Mouse (Mus musculus) hindbrain, embryonic 14.5 days (tissue): ENCODE data around the gene Tcn2. TPM values are rescaled to one million over a fixed set of nuclear protein-coding genes. Genes with fewer than 3 reads are reported as not detected.
A peak's percentile ranks its signal among the peaks of the same experiment; 100 is the strongest.

Experiments
- ATAC-seq: fragments of 200-750 bp; cut with Nextera tagmentation; 2 replicates; pipeline ENCODE4 v1.8.0; 2017; ENCODE audit warnings: moderate number of reproducible peaks, mild to moderate bottlenecking, moderate TSS enrichment, moderate library complexity; ENCODE audit not compliant: low FRiP score
- DNase-seq: peaks from one replicate; pipeline ENCODE4 v3.0.0-alpha.2; 2015; ENCODE audit warnings: low spot score
- H3K27ac ChIP-seq: fragments of 300-500 bp; sonication (generic); 2 replicates; pipeline ENCODE4 v1.5.1; 2014; ENCODE audit warnings: mild to moderate bottlenecking, moderate library complexity
- H3K27me3 ChIP-seq: fragments of 300-500 bp; sonication (generic); 2 replicates; pipeline ENCODE4 v1.6.1; 2014; ENCODE audit warnings: mild to moderate bottlenecking, low read length, mixed read lengths; ENCODE audit not compliant: control insufficient read depth, insufficient read depth
- H3K36me3 ChIP-seq: fragments of 300-500 bp; sonication (generic); replicated peaks from 2 replicates; pipeline ENCODE4 v1.6.1; 2014; ENCODE audit not compliant: control insufficient read depth, insufficient read depth
- H3K4me1 ChIP-seq: fragments of 300-500 bp; sonication (generic); replicated peaks from 2 replicates; pipeline ENCODE4 v1.6.1; 2014; ENCODE audit warnings: antibody characterized with exemption, low read length, mixed read lengths; ENCODE audit not compliant: control insufficient read depth, insufficient read depth
- H3K4me2 ChIP-seq: fragments of 300-500 bp; sonication (generic); replicated peaks from 2 replicates; pipeline ENCODE4 v1.6.1; 2014; ENCODE audit warnings: mild to moderate bottlenecking, moderate library complexity
- H3K4me3 ChIP-seq: fragments of 300-500 bp; sonication (generic); replicated peaks from 2 replicates; pipeline ENCODE4 v1.5.1; 2014; ENCODE audit warnings: mild to moderate bottlenecking, low read length
- H3K9ac ChIP-seq: fragments of 300-500 bp; sonication (generic); 2 replicates; pipeline ENCODE4 v1.6.1; 2014
- H3K9me3 ChIP-seq: fragments of 300-500 bp; sonication (generic); 2 replicates; pipeline ENCODE4 v1.6.1; 2016; ENCODE audit warnings: low read length; ENCODE audit not compliant: control insufficient read depth
- WGBS: fragments of 180-500 bp; shearing (Covaris S2); extraction: QIAGEN DNeasy Blood & Tissue Kit; methylation state at CpG from one replicate; pipeline ENCODE4 v1.1.7; 2014; 5-methylcytosine and 5-hydroxymethylcytosine counted together
- polyA plus RNA-seq: library from polyadenylated mRNA; unstranded; fragments of >200 nt; fragmentation: Nextera tagmentation; extraction: Ambion mirVana; gene quantifications from 2 replicates; pipeline ENCODE4 v1.2.1, GENCODE M21; 2014

The Tcn2 gene
- polyA plus RNA-seq, 1 experiment from 2014 or later, result 31.0 TPM

DNA sequence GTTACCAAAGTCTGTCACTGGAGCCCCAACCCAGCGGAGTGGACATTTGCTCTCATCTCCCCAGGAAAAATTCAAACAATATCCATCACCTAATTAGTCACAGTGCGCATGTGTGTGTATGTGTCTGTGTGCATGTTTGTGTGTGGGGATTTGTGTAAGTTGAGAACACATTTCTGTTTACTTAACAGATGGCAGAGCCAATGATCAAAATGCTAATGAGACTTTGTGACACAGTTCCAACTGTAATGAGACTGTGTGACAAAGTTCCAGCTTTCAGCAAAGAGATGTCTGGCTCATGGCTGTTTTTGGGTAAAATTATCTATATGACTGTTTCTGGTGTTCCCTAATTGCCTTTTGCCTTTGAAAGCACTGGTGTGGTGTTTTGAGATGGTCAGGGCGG, 4.4 kb upstream of the Tcn2 start:
- H3K36me3 ChIP-seq, result no peaks in the 10 kb centered on the region
- no peaks in the 10 kb centered on the region for H3K9me3 ChIP-seq
- DNase-seq (no peak), ATAC-seq (no peak; the same call in 1 of the 2 replicates)
- no peak overlapping the region for H3K27ac ChIP-seq
- peaks cover 3% of the 10 kb centered on the region; the same call in 1 of the 2 replicates for H3K4me1 ChIP-seq
- H3K27me3 ChIP-seq, result no peaks in the 10 kb centered on the region
- no peak overlapping the region for H3K4me3 ChIP-seq
- 85% methylated on average over 3 of the region's 3 CpGs for WGBS
- H3K4me2 ChIP-seq, result no peak overlapping the region
- no peak overlapping the region for H3K9ac ChIP-seq

DNA sequence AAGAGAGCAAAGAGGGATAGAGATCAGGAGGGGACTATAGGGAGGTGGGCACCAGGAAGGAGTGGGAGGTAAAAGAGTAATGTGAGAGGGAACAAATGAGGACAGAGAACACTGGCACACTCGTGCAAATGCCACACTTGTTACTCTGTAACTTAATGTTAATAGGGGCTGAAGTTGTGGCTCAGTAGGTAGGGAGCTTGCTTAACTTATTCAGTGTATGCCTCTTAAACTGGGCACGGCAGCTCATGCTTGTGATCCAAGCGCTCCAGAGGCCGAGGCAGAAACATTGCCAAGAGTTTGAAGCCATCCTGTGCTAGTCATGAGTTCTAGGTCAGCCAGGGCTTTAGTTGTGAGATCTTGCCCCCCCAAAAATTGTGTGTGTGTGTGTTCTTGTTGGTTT, 3.2 kb upstream of the Tcn2 start:
- H3K36me3 ChIP-seq, result no peaks in the 10 kb centered on the region
- ATAC-seq (no peak), DNase-seq (no peak)
- H3K27ac ChIP-seq, result no peak overlapping the region
- 73% methylated on average over 4 of the region's 4 CpGs for WGBS
- H3K27me3 ChIP-seq, result no peaks in the 10 kb centered on the region
- no peaks in the 10 kb centered on the region for H3K9me3 ChIP-seq
- H3K4me2 ChIP-seq, result no peak overlapping the region
- H3K9ac ChIP-seq, result no peak overlapping the region
- H3K4me1 ChIP-seq, result peaks cover 10% of the 10 kb centered on the region; the same call in 1 of the 2 replicates
- no peak overlapping the region for H3K4me3 ChIP-seq

DNA sequence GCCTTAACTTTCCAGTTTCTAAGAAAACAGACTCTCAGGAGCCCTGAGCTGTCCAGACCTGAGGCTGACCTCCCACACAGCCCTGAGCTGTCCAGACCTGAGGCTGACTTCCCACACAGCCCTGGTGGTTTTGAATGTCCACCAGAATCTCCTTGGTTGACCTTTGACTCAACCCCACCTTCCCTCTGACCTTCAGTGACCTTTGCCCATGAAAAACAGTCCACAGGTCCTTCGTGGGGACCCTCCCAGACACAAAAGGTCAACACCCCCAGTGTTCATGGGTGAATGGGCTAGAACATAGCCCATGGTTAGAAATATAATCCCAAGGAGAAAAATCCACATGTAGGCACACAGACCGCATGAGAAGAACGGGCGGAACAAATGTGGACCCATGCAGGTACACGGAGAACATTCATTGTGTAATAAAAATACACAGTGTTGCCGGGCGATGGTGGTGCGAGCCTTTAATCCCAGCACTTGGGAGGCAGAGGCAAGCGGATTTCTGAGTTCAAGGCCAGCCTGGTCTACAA, 1.9 kb upstream of the Tcn2 start:
- no peaks in the 10 kb centered on the region for H3K9me3 ChIP-seq
- DNase-seq (no peak), ATAC-seq (no peak)
- H3K4me2 ChIP-seq, result no peak overlapping the region
- 81% methylated on average over 9 of the region's 9 CpGs for WGBS
- H3K27me3 ChIP-seq, result no peaks in the 10 kb centered on the region
- H3K4me3 ChIP-seq, result no peak overlapping the region
- H3K9ac ChIP-seq, result no peak overlapping the region
- H3K36me3 ChIP-seq, result no peaks in the 10 kb centered on the region
- H3K27ac ChIP-seq, result no peak overlapping the region
- H3K4me1 ChIP-seq, result peaks cover 10% of the 10 kb centered on the region; the same call in 1 of the 2 replicates

DNA sequence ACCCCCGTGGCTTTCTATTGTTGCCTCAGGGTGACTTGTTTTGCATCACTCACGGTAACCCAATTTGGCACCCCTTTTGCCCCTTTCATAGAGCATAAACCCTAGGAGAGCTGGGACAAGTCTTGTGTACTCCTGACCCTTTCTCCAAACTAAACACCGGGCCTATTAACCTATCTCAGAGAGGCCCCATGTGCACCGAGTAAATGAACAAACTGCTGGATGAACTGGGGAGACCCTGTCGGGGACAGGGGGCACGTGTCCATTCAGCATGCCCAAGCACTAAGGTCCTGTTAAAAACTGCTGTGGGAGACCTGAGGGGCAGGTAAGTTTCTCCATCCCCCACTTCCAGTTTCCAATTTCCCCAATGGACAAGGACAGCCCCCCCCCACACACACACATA, 1.0 kb downstream of the Tcn2 start:
- WGBS, result 22% methylated on average over 6 of the region's 6 CpGs
- no peaks in the 10 kb centered on the region for H3K9me3 ChIP-seq
- peak overlapping the region; percentile 57 for H3K9ac ChIP-seq
- no peak for ATAC-seq
- peaks cover 10% of the 10 kb centered on the region; the same call in 1 of the 2 replicates for H3K4me1 ChIP-seq
- H3K4me2 ChIP-seq, result peak overlapping the region; percentile 73
- H3K36me3 ChIP-seq, result 0 out of 2 replicates have a peak, but pooled peaks cover 9% of the 10 kb centered on the region
- H3K27ac ChIP-seq, result no peak overlapping the region
- H3K4me3 ChIP-seq, result peak overlapping the region; percentile 44
- H3K27me3 ChIP-seq, result no peaks in the 10 kb centered on the region
- no peak for DNase-seq

DNA sequence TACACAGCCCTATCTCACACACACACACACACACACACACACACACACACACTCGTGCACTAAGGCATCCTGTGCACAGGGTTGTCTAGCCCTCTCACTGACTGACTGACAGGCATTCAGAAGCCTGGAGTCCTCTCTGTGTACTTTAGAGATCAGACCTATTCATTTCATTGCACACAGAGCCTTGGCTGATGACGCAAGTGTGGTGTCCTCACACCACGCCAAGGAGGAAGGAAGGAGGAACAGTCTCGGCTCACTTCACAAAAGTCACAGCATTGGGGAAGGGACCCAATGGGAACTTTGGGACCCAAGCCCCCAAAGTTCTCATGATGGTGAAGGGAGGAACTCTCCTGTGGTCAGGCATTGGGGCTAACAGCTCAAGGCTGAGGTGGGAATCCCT, 1.9 kb downstream of the Tcn2 start:
- DNase-seq (no peak), ATAC-seq (no peak)

DNA sequence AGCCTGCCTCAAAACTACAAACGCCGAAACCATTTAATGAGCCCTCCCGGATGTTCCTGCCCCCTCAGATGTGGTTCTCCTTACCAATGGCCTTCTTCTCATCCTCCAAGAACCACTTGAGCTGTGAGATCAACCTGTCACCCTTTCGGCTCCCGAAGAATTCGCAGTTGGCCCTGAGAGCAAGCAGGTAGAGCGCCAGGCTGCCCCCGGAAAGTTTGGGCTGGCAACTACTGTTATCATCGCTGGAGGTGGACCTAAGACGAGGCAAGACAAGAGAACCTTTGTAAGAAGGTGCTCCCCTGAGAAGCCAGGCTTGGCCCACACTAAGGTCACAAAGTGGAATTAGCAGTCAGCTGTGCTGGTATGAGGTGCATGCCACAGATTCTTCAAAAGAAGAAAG, 6.0 kb downstream of the Tcn2 start:
- Histone ChIP-seq H3K4me3 (no peak overlapping the region), H3K9ac (no peak overlapping the region), H3K27ac (no peak overlapping the region), H3K4me2 (no peak overlapping the region), H3K9me3 (no peaks in the 10 kb centered on the region), H3K4me1 (peaks cover 3% of the 10 kb centered on the region; the same call in 1 of the 2 replicates), H3K36me3 (peaks cover 27% of the 10 kb centered on the region), H3K27me3 (no peaks in the 10 kb centered on the region)
- WGBS, result 92% methylated on average over 10 of the region's 10 CpGs
- ATAC-seq (no peak), DNase-seq (no peak)

More for the DNA sequence above, 1.9 kb downstream of the Tcn2 start:
- no peak overlapping the region for H3K9ac ChIP-seq
- H3K36me3 ChIP-seq, result peaks cover 11% of the 10 kb centered on the region; the same call in 1 of the 2 replicates
- WGBS, result 83% methylated on average over 4 of the region's 4 CpGs
- no peak overlapping the region for H3K4me2 ChIP-seq
- no peaks in the 10 kb centered on the region for H3K9me3 ChIP-seq
- no peaks in the 10 kb centered on the region for H3K27me3 ChIP-seq
- H3K4me1 ChIP-seq, result peaks cover 10% of the 10 kb centered on the region; the same call in 1 of the 2 replicates
- no peak overlapping the region for H3K4me3 ChIP-seq
- H3K27ac ChIP-seq, result no peak overlapping the region

DNA sequence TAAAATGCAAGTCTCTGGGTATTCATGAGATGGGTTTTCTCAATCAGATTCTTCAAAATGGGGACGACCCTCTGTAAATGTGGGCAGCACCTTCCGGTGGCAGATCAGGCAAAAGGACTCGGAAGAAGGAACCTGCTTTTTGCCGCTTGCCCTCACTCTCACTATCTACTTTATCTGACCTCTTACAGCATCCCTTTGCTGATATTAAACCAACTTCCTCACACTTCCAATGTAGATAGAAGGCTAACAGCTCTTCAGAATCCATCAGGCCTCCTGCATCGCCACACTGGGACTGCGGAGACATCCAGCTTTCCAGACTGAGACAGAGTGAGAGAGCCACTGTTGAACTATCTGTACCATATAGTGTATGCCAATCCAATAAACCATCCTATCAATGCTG, 9.2 kb downstream of the Tcn2 start:
- H3K9me3 ChIP-seq, result no peaks in the 10 kb centered on the region
- 92% methylated on average over 6 of the region's 6 CpGs for WGBS
- no peak overlapping the region for H3K4me3 ChIP-seq
- H3K4me2 ChIP-seq, result no peak overlapping the region
- H3K9ac ChIP-seq, result no peak overlapping the region
- H3K36me3 ChIP-seq, result peaks cover 27% of the 10 kb centered on the region
- H3K27me3 ChIP-seq, result no peaks in the 10 kb centered on the region
- no peaks in the 10 kb centered on the region for H3K4me1 ChIP-seq
- DNase-seq, result no peak
- no peak overlapping the region for H3K27ac ChIP-seq
- no peak for ATAC-seq

DNA sequence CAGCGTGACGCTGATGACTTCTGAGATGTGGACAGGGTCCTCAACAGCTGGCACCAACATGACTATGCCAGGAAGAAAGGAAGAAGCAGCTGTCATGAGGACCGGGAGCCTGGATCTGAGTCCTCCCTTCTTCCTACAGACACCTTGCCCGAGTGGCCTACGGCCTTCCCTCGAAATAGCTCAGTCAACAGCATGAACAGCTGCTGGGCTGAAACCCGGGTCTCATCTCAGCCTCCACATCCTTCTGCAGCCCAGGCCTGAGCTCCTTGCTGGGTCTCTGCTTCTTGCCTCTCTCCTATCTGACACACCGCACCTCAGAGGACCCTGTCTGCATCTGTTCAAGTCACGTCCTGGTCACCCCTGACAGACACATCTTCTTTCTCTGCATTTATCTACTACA, 9.8 kb downstream of the Tcn2 start:
- H3K9ac ChIP-seq, result no peak overlapping the region
- no peaks in the 10 kb centered on the region for H3K4me1 ChIP-seq
- ATAC-seq (no peak), DNase-seq (no peak)
- no peaks in the 10 kb centered on the region for H3K27me3 ChIP-seq
- H3K36me3 ChIP-seq, result peaks cover 26% of the 10 kb centered on the region
- no peak overlapping the region for H3K4me2 ChIP-seq
- H3K9me3 ChIP-seq, result no peaks in the 10 kb centered on the region
- 95% methylated on average over 9 of the region's 9 CpGs for WGBS
- H3K4me3 ChIP-seq, result no peak overlapping the region
- H3K27ac ChIP-seq, result no peak overlapping the region

DNA sequence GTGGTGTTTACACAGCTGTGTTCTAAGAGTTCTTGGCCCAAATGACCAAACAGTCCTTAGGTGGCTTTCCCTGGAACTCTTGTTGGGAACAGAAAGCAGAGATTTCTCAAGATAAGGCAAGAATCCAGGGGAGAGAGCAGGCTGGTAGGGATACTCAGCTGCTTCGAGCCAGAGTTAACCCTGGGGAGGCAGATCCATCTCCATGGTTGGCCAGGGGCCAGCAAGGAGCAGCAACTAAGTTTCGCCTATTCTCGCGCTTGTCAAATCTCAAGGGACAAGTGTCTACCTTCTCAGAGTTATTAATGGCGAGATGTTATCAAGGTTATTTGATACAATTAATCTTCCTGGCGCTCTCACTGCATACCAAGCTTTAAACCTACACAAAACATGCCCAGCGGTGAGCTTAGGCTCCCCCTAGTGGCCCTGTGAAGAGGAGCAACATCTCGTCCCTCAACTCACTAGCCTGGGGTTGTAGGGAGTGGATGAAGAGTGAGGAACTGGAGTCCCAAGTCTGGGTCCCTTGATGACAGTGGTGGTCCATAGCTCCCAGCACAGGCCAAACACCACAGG, 10.6 kb downstream of the Tcn2 start:
- ATAC-seq (no peak), DNase-seq (peak; percentile 71)
- Histone ChIP-seq H3K9ac (no peak overlapping the region), H3K9me3 (no peaks in the 10 kb centered on the region), H3K27me3 (no peaks in the 10 kb centered on the region), H3K36me3 (peaks cover 22% of the 10 kb centered on the region), H3K4me2 (no peak overlapping the region), H3K4me1 (no peaks in the 10 kb centered on the region), H3K4me3 (no peak overlapping the region), H3K27ac (no peak overlapping the region)
- 25% methylated on average over 8 of the region's 8 CpGs for WGBS
